Mouse (Mus musculus) bone marrow, adult 2 months (tissue): ENCODE measurements around the gene 2900026A02Rik. TPM values are rescaled to one million over a fixed set of nuclear protein-coding genes. Genes with fewer than 3 reads are reported as not detected.

ENCODE experiments used
- H3K27ac ChIP-seq: fragments of 200-500 bp; 2 replicates; pipeline ENCODE4 v1.5.1; 2012; ENCODE audit warnings: low read depth, mild to moderate bottlenecking, control low read depth, inconsistent platforms, low read length; ENCODE audit not compliant: control insufficient read depth, poor library complexity, insufficient read depth
- H3K4me1 ChIP-seq: fragments of 200-500 bp; 2 replicates; pipeline ENCODE4 v1.6.1; 2011; ENCODE audit warnings: low read length; ENCODE audit not compliant: control insufficient read depth, insufficient read depth
- H3K4me3 ChIP-seq: fragments of 200-500 bp; replicated peaks from 2 replicates; pipeline ENCODE3; 2011; ENCODE audit warnings: mild to moderate bottlenecking, low read depth, low read length, control low read depth; ENCODE audit not compliant: control insufficient read depth
- CTCF ChIP-seq: fragments of 200-500 bp; IDR thresholded peaks from 2 replicates; pipeline ENCODE4 v1.5.1; 2011; ENCODE audit warnings: low read length, control low read depth; ENCODE audit not compliant: control insufficient read depth, insufficient read depth
- POLR2A ChIP-seq: fragments of 200-500 bp; IDR thresholded peaks from 2 replicates; pipeline ENCODE4 v1.6.1; 2011; ENCODE audit warnings: low read depth, mild to moderate bottlenecking, control low read depth, low read length, borderline replicate concordance; ENCODE audit not compliant: control insufficient read depth
- WGBS: fragments of 180-500 bp; shearing (Covaris S2); methylation state at CpG from one replicate; pipeline ENCODE4 v1.1.7; 2018; 5-methylcytosine and 5-hydroxymethylcytosine counted together
- polyA plus RNA-seq: library from polyadenylated mRNA; stranded (reverse); fragments of >200 nt; gene quantifications from 2 replicates; pipeline ENCODE4 v1.2.4, GENCODE M21; 2011; ENCODE audit warnings: low replicate concordance; ENCODE audit not compliant: missing spikeins, insufficient read depth, insufficient read length

Gene 2900026A02Rik
- polyA plus RNA-seq, 1 experiment, result 4.1 TPM

- Histone ChIP-seq H3K27ac (no peak overlapping the region), H3K4me3 (no peak overlapping the region), H3K4me1 (no peaks in the 10 kb centered on the region)
- no peak for TF ChIP-seq CTCF
- TF ChIP-seq POLR2A, result no peak
- 76% methylated on average over 7 of the region's 7 CpGs for WGBS
Measured at GRCm38 (mm10) chr5:113092406-113092805, 128.6 kb downstream of the 2900026A02Rik start.

- TF ChIP-seq CTCF (peak; percentile 66), POLR2A (no peak)
- 69% methylated on average over 5 of the region's 5 CpGs for WGBS
- Histone ChIP-seq H3K4me1 (no peaks in the 10 kb centered on the region), H3K4me3 (no peak overlapping the region), H3K27ac (no peak overlapping the region)
Measured at GRCm38 (mm10) chr5:113091162-113091561, 129.9 kb downstream of the 2900026A02Rik start.

- H3K4me1 ChIP-seq, result no peaks in the 10 kb centered on the region
- TF ChIP-seq POLR2A (no peak), CTCF (no peak)
- no peak overlapping the region for H3K27ac ChIP-seq
- 83% methylated on average over 11 of the region's 11 CpGs for WGBS
- no peak overlapping the region for H3K4me3 ChIP-seq
Measured at GRCm38 (mm10) chr5:113090750-113091149, 130.3 kb downstream of the 2900026A02Rik start.

- no peak for TF ChIP-seq CTCF
- TF ChIP-seq POLR2A, result no peak
- no peak overlapping the region for H3K4me3 ChIP-seq
- H3K27ac ChIP-seq, result no peak overlapping the region
- 91% methylated on average over 24 of the region's 24 CpGs for WGBS
- no peaks in the 10 kb centered on the region for H3K4me1 ChIP-seq
Measured at GRCm38 (mm10) chr5:113090077-113090690, 130.9 kb downstream of the 2900026A02Rik start.

- TF ChIP-seq CTCF (no peak), POLR2A (no peak)
- 91% methylated on average over 2 of the region's 2 CpGs for WGBS
- Histone ChIP-seq H3K4me3 (no peak overlapping the region), H3K4me1 (no peaks in the 10 kb centered on the region), H3K27ac (no peak overlapping the region)
Measured at GRCm38 (mm10) chr5:113087465-113087864, 133.6 kb downstream of the 2900026A02Rik start.

- H3K4me3 ChIP-seq, result no peak overlapping the region
- no peaks in the 10 kb centered on the region for H3K4me1 ChIP-seq
- TF ChIP-seq POLR2A, result no peak
- no peak for TF ChIP-seq CTCF
- WGBS, result 83% methylated on average over 4 of the region's 4 CpGs
- H3K27ac ChIP-seq, result no peak overlapping the region
Measured at GRCm38 (mm10) chr5:113086990-113087389, 134.0 kb downstream of the 2900026A02Rik start.

GRCm38 (mm10) chr5:113086439-113086838 is 134.6 kb downstream of the 2900026A02Rik start:
- 86% methylated on average over 12 of the region's 12 CpGs for WGBS
- Histone ChIP-seq H3K4me1 (no peaks in the 10 kb centered on the region), H3K4me3 (no peak overlapping the region), H3K27ac (no peak overlapping the region)
- TF ChIP-seq POLR2A, result no peak
- no peak for TF ChIP-seq CTCF

GRCm38 (mm10) chr5:113085931-113086330 is 135.1 kb downstream of the 2900026A02Rik start:
- no peak overlapping the region for H3K4me3 ChIP-seq
- TF ChIP-seq CTCF (no peak), POLR2A (no peak)
- no peak overlapping the region for H3K27ac ChIP-seq
- H3K4me1 ChIP-seq, result no peaks in the 10 kb centered on the region
- 66% methylated on average over 2 of the region's 2 CpGs for WGBS

- no peaks in the 10 kb centered on the region for H3K4me1 ChIP-seq
- H3K27ac ChIP-seq, result no peak overlapping the region
- no peak overlapping the region for H3K4me3 ChIP-seq
- WGBS, result 63% methylated on average over 2 of the region's 2 CpGs
- TF ChIP-seq CTCF (no peak), POLR2A (no peak)
Measured at GRCm38 (mm10) chr5:113084309-113084708, 136.7 kb downstream of the 2900026A02Rik start.
